Mouse (Mus musculus) gastrocnemius, postnatal 14 days (tissue): ENCODE measurements at regions not wholly inside any gene's neighbourhood (a gene's known extent, or its start where the extent isn't known, plus 50 kb on each side); places are given as distances from the start of the nearest gene placed in this dataset.

Experiments
- DNase-seq: peaks from one replicate; pipeline ENCODE4 v3.0.0; 2021; ENCODE audit warnings: mixed read lengths
- intact Hi-C: fragments of 180-260 bp; cut with DNase I; formaldehyde crosslinking; loops from one replicate; pipeline ENCODE4 v1.15.1; 2025; ENCODE audit warnings: low total_unique reads

DNA sequence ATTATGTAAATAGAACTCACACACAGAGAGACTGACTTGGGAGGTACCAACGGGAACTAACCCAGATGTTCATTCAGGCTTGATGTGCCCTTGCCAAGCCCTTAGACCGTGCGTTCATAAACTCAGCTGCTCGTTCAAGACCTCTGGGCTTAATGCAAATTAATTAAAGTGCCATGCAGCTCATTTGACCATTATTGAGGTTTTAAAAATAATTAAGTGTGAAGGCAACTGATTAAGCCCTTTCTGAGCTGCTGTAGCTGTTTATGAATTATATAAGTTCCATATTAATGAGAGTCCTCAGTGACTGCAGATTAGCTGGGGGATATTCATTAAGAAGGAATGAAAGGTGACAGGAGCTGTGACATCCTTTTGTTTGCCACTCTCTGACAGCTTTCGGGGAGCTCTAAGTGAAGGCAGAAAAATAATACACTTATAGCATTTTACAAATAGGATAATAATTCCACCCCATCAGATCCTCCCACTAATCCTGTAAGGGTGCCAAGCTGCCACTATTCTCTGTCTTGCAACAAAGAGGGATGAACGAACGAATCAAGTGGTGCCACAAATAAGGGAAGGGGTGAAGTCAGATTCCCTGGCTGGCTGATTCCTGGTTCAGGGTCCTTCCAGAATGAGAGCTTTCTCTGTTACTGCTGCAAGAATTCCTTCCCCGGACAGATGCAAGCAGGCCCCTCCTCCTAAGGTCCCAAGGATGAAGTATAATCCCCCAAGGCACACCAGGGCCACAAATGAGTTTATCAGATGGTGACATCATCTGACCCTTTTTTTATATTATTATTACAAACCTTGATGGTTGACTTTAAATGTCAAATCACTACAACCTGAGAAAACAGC lies 184.7 kb upstream of the Nckap5 start:
- DNase-seq: no peak
- intact Hi-C loops: loop anchor here (10.0 kb wide), 1 partner anchor 190 kb away; the partner anchor contains the start of gene Mgat5

DNA sequence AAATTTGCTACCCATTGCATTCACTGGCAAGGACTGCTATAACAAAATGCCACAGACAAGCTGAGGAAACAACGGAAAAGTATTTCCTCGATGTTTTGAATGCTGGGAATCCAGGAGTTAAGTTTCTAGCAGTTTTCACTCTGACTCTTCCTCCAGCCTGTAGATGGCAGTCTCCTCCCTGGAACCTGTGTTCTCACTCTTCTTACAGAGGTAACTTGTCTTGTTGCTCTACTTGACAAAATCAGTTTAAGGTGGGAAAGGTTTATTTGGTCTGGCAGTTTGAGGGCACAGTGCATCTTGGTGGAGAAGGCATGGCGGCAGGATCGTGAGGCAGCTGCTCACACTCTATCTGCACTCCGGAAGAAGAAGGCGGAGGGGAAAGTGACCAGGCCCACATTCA lies 181.3 kb upstream of the Nckap5 start:
- no peak for DNase-seq
- intact Hi-C loops: loop anchor here (2.0 to 10.0 kb wide), 2 partner anchors 193 to 447 kb away; partner anchors contain the start of gene Mgat5

DNA sequence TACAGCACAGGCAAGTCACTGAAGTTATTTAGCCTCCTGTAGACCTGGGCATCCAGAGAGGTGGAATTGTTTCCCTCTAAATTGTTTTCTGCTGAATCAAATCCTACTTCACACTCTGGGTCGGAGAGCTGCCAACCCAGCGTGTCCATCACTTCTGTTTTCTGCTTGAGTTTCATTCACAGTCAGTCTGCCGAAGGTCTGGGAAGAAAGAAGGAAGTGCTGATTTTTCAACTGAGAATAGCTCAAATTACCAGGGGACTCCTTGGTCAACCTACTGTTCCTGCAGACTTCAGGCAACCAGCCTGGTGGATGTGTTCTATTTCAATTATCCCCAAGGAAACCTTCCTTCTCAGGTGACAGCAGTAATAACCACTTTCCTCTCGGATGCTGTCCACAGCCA lies 179.1 kb upstream of the Nckap5 start:
- no peak for DNase-seq
- intact Hi-C loops: loop anchor here (2.0 to 10.0 kb wide), 2 partner anchors 195 to 449 kb away; partner anchors contain the start of gene Mgat5

DNA sequence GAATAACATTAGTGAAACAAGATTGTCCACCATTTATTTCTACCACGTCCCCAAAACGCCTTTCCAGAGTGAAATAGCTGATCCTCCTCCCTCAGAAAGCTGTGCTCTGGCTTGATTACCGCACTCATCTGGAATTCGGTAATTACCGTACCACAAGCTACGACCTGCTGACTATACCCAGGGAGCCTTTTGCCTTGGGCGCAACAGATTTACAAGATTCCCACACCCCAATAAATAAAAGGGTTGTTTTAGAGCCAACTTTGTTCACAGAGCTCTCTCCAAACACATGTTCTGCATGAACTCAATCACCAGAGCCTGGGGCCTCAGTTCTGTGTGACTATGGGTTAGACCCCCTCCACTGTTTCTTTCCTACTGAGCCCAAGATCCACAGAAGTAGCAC lies 171.1 kb upstream of the Nckap5 start:
- intact Hi-C loops: no loop called here
- no peak for DNase-seq

DNA sequence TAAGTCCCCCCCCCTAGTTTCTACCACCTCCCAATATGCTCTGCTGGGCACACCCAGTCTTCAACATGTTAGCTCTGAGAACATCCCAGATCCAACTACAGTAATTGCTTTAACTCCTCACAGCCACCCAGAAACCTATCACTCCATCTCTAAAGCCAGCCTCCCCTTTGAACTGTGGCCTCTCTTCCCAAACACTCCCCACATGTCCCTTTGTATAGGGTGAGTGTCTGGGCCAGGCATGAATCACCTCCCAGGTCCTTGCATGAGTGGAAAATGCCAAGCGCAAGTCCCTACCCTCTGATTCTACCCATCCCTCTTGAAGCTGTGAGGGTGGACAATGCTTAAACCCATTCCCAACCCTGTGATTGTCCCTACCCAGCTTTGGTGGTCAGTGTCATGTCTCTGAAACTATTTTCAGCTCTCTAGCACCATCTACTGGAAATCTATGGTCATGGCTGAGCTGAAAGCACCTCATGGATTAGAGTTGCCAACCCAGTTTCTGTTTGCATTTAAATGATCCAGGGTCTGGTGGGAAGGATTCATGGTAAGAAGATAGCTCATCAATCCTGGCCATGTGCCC lies 162.6 kb upstream of the Nckap5 start:
- no peak for DNase-seq

DNA sequence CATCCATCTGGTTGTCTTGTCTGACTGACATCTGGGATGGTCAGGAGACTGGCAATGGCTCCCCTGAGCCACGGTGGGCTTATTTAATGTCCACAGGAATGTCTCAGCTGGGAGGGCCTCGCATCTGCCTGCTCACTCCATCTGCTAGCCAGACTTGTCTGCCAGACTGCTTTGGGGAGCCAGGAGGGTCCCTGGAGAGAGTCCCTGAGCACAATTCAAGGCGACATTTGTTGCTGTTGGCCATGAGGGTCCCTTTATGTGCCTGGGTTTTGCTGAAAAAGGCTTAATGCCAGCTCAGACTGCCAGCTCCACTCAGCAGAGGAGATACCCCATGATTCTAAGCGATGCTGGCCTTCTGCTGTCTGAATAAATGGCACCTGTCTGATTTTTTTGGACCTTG lies 161.8 kb upstream of the Nckap5 start:
- no peak for DNase-seq
- intact Hi-C loops: no loop called here

More for the DNA sequence above, 162.6 kb upstream of the Nckap5 start:
- intact Hi-C loops: no loop called here

DNA sequence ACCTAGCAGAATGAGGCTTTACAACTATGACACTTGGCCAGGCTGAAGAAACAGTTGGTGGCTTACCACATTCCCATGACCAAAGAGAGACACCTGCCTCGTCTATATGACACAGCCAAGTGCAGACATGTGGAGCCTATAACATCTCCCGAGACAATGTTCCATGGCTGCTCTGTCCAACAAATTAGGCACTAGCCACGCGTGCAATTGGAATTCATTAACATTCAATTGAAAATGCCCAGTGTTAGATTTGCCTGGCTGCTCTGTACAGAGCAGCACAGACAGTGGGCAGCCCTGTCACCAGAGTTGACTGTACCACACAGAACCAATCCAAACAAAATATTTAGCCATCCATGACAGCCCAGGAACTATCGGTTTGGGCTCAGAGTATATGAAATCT lies 152.2 kb upstream of the Nckap5 start:
- no peak for DNase-seq

DNA sequence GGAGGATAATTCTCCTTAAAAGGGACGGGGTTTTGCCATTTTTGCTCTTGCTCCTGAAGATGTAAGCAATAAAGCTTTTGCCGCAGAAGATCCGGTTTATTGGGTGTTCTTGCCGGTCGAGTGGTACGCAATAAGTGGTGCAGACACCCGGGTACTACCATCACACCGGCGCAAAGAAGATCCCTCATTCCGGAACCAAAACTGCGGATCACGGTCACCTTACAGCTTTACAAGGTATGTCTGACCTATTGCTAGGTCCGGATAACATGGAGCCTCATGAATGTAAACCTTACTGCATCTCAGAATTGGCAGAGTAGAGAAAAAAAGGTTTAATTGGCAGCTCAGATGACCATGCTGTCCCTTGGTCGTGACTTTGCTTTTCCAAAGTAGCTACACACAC lies 149.7 kb upstream of the Nckap5 start:
- intact Hi-C loops: no loop called here
- DNase-seq: no peak

More for the DNA sequence above, 152.2 kb upstream of the Nckap5 start:
- intact Hi-C loops: no loop called here

DNA sequence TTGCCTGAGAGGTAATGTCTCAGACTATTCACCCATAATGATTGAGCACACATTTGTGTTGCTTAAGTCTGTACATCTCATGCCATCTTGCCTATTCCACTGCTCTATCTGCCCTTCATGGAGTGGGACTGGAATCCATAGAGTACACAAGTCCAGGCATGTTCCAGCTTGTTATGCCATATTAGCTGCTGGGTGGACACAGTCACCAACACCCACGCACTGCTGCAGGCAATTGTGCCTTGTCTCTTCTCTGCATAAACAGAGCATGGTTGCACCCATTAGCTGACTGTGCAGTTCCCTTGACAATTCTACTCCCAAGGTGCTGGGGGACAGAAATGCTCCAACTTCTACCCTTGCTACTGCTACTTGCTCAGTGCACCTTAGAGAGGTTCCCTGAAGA lies 143.3 kb upstream of the Nckap5 start:
- intact Hi-C loops: no loop called here
- DNase-seq: no peak

DNA sequence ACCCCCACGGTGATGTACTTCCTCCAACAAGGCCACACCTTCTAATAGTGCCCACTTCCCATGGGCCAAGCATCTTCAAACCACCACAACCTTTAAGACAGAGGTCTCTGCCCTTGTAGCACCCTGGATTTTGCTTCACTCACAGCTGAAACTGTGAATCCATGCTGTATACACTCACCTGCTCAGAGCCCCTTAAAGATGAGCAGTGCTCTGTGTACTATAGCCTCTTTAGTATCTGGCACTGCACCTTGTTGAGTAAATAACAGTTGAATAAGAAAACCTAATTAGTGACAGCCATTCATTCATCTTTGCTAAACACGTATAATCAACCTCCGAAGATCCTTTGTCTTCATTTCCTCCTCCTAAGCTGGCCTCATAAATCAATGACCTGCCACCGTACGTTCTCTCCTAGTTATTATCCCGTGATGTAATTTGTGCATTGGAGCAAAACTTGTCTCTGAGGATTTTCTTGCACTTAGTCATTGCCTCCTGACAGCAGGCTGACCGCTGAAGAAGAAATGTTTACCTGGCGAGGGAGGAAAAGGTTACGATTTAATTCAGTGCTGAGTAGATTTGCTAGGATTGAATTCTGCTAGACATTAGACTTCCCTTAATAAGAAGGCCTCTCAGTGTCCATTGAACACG lies 141.3 kb upstream of the Nckap5 start:
- intact Hi-C loops: no loop called here
- no peak for DNase-seq

DNA sequence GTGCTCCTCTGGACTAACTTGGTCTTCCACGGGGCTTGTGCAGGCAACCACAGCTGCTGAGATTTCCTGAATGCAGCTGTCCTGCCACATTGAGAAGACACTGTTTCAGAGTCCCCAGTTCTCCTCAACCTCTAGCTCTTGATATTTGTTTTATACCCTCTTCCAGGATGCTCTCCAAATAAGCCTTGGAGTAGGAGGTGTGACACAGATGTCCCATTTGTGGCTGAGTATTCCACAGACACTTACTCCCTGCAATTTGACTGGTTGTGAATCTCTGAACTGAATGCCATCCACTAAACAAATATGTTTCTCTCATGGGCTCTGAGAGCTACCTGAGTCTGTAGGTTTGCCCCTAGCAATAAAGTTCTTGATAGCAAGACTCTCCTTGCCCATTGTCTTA lies 140.5 kb upstream of the Nckap5 start:
- intact Hi-C loops: no loop called here
- no peak for DNase-seq

DNA sequence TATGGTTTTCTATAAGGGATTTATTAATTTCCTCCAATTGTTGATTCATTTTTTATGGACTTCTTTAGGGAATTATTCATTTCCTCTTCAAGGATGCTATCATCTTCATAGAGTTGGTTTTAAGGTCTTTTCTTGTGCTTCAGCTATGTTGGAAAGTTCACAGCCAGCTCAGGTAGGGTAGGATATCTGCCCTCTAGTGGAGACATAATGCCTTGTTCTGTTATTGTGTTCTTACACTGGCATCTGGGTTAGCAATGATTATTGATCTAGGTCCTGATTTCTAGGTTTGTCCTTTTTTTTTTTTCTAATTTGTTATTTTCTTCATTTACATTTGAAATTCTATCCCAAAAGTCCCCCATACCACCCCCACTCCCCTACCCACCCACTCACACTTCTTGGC lies 135.8 kb upstream of the Nckap5 start:
- intact Hi-C loops: no loop called here
- DNase-seq: no peak

DNA sequence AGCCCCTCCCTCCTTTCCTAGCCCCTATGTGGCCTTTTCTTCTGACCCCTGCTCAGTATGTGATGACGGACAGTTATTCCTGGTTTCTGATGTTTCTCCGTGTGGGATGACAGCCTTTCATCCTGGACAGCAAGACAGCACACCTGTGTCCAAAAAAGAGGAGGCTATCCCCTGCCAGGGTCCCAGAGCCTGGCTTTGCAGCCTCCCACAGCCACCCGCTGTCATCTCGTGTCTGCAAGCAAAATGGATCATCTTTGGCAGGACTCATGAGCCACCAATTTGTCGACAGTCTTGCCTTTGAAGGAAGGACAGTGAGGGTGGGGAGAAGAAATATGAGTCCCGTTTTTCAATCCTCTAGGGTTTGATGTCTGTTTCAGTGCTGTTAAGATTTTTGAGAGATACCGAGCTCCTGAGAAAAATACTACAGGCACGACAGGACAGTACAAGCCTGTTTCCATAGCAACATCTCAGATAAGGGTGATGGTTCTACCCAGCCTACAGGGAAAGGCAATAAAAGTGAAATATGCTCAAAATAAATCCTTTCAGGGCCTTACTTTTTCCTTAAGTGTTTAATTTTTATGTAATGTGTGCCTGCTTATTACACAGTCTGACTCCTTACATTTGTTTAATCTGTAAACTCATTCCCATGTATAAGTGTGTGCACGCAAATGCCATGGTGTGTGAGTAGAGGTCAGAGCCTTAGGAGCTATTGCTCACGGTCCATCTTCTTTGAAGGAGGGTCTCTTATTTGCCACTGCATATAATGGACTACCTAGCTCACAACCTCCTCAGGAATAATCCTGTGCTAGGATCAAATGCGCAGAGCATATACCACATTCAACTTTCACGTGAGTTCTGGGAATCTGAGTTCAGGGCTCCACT lies 125.5 kb upstream of the Nckap5 start:
- intact Hi-C loops: no loop called here
- DNase-seq: no peak

DNA sequence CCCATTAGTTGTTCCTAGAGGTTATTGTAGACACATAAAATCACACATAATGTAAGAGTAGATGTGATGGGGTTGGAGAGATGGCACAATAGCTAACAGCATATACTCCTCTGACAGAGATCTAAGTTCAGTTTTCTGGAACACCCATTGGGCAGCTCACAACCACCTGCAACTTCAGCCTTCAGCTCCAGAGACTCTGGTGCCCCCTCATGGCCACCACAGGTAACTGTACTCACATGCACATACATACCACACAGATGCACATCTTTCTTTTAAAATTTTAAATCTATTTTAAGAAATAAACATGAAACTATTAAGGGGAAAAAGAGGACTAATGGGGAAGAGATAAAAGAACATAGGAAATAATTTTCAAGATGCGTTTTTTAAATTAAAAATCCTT lies 117.3 kb upstream of the Nckap5 start:
- no peak for DNase-seq
- intact Hi-C loops: no loop called here

DNA sequence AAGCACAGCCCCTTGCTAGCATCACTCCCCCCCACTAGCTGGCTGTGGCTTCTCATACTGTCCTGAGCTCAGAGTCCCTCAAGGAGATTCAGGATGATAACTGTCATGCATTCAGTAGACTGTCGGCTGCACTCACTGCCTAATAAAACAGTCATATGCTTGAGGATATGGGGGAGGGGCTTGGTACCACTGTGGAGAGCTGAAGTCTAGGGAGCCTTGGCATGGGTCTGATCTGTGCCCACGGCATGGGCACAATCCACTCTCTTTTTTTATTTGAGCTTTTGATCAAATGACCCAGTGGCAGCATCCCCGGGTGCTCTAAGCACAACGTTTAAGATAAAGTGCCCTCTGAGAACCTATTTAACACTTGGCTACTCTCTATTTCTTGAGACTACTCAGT lies 102.1 kb upstream of the Nckap5 start:
- no peak for DNase-seq
- intact Hi-C loops: no loop called here

DNA sequence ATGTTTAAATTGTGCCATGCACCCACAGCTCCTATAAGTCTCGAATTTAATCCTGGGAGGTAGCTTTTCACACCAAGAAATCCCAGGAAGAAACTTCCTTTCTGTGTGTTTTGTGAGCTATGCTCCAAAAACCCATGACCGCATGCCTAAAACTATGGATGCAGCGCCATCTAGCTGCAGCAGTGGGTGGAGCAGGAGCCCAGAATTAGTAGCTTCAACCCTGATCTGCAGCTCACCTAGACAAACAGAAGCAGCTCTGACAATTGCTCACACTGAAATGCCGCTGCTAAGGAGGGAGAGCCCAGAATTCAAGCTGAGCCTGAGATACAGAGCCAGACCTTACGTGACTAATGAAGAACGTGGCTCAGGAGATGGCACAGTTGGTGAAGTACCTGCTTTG lies 101.2 kb upstream of the Nckap5 start:
- intact Hi-C loops: no loop called here

DNA sequence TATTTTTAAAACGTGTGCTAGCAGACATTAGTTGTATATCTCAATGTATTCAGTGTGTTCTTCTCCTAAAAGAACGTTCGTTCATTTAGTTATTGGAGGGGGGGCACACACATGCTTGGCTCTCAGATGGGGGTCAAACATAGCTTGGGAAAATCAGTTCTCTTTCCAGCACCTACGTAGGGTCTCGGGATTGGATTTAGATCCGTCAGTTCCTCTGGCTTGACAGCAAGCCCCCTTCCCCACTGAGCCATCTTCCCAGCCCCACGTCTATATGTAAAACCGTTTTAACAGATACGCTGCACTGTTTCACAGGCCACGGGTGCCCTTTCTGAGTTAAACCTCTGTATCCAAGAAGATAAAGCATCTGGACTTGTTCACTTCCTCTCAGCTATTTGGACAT lies 100.5 kb upstream of the Nckap5 start:
- intact Hi-C loops: no loop called here
- no peak for DNase-seq

More for the DNA sequence above, 101.2 kb upstream of the Nckap5 start:
- DNase-seq: peak; percentile 63

DNA sequence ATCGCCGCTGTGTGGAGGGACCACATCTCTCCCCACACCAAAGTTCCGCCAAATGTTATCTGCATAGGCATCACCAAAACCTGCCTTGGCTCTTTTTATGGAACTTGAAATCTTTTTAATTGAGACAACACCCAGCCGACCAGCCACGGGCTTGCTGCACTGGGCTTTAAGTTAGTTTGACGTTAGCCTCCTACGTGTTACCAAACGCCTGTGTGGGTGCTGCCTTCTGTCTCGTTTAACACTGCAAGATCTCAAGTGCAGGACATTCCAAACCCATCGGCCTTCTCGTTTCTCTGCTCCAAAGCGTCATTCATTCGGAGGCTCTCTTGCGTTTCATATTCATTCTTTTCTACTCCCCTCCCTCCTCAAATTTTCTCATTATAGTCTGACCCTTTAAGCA lies 100.0 kb upstream of the Nckap5 start:
- DNase-seq: no peak
- intact Hi-C loops: no loop called here

DNA sequence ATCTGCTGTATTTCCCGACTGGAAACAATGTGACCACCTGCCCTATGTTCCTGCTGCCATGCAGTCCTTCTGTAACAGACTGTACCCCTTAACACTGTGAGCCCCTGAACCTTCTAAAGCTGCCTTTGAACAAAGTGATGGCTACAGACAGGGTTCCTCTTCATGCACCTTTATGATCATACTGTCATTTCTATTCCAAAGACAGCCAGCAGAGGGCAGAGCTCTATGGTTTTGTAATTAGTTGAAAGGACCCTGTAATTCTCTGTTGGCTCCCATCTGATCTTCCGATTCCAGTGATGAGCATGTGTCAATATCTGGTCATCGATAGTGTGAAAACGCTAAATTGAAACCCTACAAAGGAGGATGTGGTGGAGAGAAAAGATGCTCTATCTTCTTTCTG lies 99.1 kb upstream of the Nckap5 start:
- intact Hi-C loops: no loop called here

DNA sequence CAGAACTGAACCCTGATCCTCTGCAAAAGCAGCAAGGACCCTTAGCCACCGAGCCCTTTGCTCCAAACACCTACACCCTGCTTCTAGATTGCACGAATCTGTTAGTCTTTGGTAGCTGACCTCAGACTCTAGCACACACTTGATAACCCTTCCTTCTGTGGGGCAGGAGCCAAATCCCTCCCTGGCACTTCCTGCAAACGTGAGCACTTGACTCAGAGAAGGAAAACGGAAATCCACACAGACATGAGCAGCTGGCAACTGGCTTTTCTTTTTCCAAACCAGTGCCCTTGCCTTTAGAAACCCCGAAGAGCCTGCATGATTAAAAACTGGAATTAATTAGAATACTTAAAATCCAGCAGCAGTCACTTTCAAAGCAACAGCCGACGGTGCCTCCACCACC lies 97.6 kb upstream of the Nckap5 start:
- intact Hi-C loops: no loop called here
- DNase-seq: no peak

More for the DNA sequence above, 99.1 kb upstream of the Nckap5 start:
- DNase-seq: no peak
